Mouse (Mus musculus) small intestine, adult 2 months (tissue): ENCODE data around the gene Fabp1. TPM values are rescaled to one million over a fixed set of nuclear protein-coding genes. Genes with fewer than 3 reads are reported as not detected.

Experiments
- H3K27ac ChIP-seq: fragments of 200-500 bp; 2 replicates; pipeline ENCODE4 v1.5.1; 2012; ENCODE audit warnings: low read depth, low read length, control low read depth, inconsistent platforms; ENCODE audit not compliant: insufficient read depth
- H3K27me3 ChIP-seq: fragments of 200-500 bp; 2 replicates; pipeline ENCODE4 v1.6.1; 2012; ENCODE audit warnings: mild to moderate bottlenecking, moderate library complexity, low read length, inconsistent platforms; ENCODE audit not compliant: control insufficient read depth, insufficient read depth
- H3K36me3 ChIP-seq: fragments of 200-500 bp; 2 replicates; pipeline ENCODE4 v1.6.1; 2012; ENCODE audit warnings: mild to moderate bottlenecking, low read length, control low read depth, inconsistent platforms; ENCODE audit not compliant: control insufficient read depth, insufficient read depth
- H3K4me1 ChIP-seq: fragments of 200-500 bp; 2 replicates; pipeline ENCODE4 v1.6.1; 2012; ENCODE audit warnings: low read length, inconsistent platforms, mixed read lengths; ENCODE audit not compliant: control insufficient read depth, insufficient read depth, insufficient read length
- H3K4me3 ChIP-seq: fragments of 200-500 bp; 2 replicates; pipeline ENCODE4 v1.5.1; 2012; ENCODE audit warnings: low read depth, mild to moderate bottlenecking, control low read depth, inconsistent platforms, low read length, moderate library complexity
- CTCF ChIP-seq: fragments of 200-500 bp; IDR thresholded peaks from 2 replicates; pipeline ENCODE4 v1.5.1; 2012; ENCODE audit warnings: low read depth, mild to moderate bottlenecking, control low read depth, inconsistent platforms, low read length, moderate library complexity, mixed read lengths; ENCODE audit not compliant: insufficient replicate concordance, insufficient read length; ENCODE audit errors: extremely low read depth
- POLR2A ChIP-seq: fragments of 200-500 bp; IDR thresholded peaks from 2 replicates; pipeline ENCODE4 v1.6.1; 2012; ENCODE audit warnings: low read depth, mild to moderate bottlenecking, control low read depth, inconsistent platforms, low read length, moderate library complexity
- WGBS: fragments of 180-500 bp; shearing (Covaris S2); methylation state at CpG from one replicate; pipeline ENCODE4 v1.1.7; 2018; 5-methylcytosine and 5-hydroxymethylcytosine counted together
- polyA plus RNA-seq: library from polyadenylated mRNA; depleted of rRNA; stranded (reverse); fragments of >200 nt; gene quantifications from 2 replicates; pipeline ENCODE4 v1.2.3, GENCODE M21; 2012

The Fabp1 gene
- polyA plus RNA-seq, 1 experiment: 118 TPM

DNA sequence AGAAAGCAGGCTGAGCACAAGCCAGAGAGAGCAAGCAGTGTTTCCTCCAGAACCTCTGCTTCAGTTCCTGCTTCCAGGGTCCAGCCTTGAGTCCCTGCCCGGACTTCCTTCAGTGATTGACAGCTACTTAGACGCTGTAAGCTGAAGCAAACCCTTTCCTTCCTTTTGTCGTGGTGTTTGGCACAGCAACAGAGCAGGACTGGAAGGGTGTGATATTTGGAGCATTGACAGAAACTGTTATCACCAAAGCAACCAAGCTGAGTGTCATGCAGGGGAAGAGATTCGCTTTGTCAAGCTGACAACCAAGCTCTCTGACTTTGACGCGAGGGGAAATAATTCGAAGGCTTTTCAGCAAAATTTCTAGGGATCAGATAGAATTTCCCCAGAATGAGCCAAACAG lies 12.3 kb downstream of the Fabp1 start:
- 57% methylated on average over 7 of the region's 7 CpGs for WGBS
- no peak overlapping the region for H3K27ac ChIP-seq
- TF ChIP-seq POLR2A: no peak
- no peak for TF ChIP-seq CTCF
- H3K4me1 ChIP-seq: 0 out of 2 replicates have a peak, but pooled peaks cover 2% of the 10 kb centered on the region
- H3K4me3 ChIP-seq: no peak overlapping the region
- no peaks in the 10 kb centered on the region for H3K36me3 ChIP-seq
- H3K27me3 ChIP-seq: no peaks in the 10 kb centered on the region

DNA sequence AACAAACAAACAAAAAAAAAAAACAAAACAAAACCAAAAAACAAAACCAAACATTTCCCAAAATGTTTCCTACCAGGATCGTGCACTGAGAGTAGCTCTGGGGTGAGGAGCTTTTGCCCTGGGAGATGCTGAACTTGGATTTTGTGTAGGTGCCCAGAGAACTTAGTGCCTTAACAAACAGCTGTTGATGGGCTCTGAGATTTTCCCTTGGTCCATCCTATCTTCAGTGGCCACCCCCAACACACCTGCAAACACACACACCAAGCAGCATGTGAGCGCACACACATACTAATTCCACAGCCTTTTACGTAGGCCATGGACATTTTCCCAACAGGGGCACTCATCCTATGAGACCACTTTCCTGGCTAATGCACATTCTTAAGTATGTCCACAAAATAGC lies 12.8 kb downstream of the Fabp1 start:
- no peak overlapping the region for H3K27ac ChIP-seq
- H3K4me3 ChIP-seq: no peak overlapping the region
- WGBS: 99% methylated on average over 3 of the region's 3 CpGs
- H3K4me1 ChIP-seq: 0 out of 2 replicates have a peak, but pooled peaks cover 2% of the 10 kb centered on the region
- TF ChIP-seq POLR2A (no peak), CTCF (no peak)
- no peaks in the 10 kb centered on the region for H3K27me3 ChIP-seq
- no peaks in the 10 kb centered on the region for H3K36me3 ChIP-seq

DNA sequence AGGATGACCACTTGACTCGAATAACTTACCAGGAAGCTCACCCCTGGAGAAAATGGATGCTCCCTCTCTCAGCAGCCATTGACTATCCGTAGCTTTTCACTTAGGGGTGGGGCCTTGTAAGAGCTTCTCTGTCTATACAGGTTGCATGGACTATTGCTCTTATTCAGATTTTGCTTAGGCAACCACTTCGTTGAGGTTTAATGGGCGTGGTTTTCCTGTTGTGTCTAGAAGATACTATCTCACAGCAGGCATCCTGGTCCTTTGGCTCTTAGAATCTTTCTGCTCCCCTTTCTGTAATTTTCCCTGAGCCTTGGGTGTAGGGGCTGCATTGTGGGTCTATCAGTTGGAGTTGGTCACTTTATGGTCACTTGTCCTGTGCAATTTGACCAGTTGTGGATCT lies 21.9 kb downstream of the Fabp1 start:
- 60% methylated on average over 4 of the region's 4 CpGs for WGBS
- Histone ChIP-seq H3K4me3 (no peak overlapping the region), H3K27me3 (no peaks in the 10 kb centered on the region), H3K36me3 (no peaks in the 10 kb centered on the region), H3K27ac (no peak overlapping the region), H3K4me1 (peaks cover 2% of the 10 kb centered on the region; the same call in 1 of the 2 replicates)
- TF ChIP-seq POLR2A: no peak
- TF ChIP-seq CTCF: no peak

DNA sequence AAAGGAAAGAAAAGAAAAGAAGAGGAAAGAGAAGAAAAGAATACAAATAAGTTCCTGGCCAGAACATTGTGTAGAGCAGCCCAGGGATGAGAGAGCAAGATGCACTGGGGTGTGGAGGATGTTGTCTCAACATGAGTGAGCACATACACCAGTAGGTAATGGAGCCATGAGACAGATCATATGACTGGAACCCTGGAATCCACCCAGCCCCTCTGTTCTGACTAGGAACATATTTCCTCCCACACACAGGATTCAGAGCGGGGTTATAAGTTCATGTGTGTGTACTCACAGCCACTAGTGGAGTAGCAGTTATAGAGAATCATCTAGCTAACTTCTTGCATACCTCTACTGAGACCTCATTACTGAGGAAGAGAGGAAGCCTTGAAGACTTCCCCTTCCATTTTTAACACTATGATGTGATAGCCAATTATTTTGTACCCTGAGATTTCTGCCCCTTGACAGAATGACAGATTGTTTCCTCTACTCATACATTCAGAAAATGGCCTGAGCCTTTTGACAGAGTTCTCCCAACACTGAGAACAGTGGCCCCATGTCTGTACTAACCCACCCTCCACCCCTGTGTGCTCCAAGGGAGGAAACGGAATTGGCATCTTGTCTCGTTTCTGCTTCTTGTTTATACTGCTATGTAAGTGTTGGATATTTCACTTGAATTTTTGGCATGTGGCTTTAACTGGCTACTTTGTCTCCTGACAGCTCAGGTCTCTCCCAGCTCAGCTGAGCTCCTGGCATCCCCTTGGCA lies 24.7 kb downstream of the Fabp1 start:
- Histone ChIP-seq H3K4me1 (peaks cover 2% of the 10 kb centered on the region; the same call in 1 of the 2 replicates), H3K27me3 (no peaks in the 10 kb centered on the region), H3K27ac (no peak overlapping the region), H3K4me3 (no peak overlapping the region), H3K36me3 (no peaks in the 10 kb centered on the region)
- 70% methylated on average over 3 of the region's 3 CpGs for WGBS
- no peak for TF ChIP-seq CTCF
- no peak for TF ChIP-seq POLR2A

GRCm38 (mm10) chr6:71226544-71226943 lies 26.9 kb downstream of the Fabp1 start:
- 77% methylated on average over 6 of the region's 6 CpGs for WGBS
- TF ChIP-seq CTCF: no peak
- no peak for TF ChIP-seq POLR2A

GRCm38 (mm10) chr6:71227157-71227770 lies 27.6 kb downstream of the Fabp1 start:
- Histone ChIP-seq H3K27ac (no peak overlapping the region), H3K27me3 (no peaks in the 10 kb centered on the region), H3K4me1 (no peaks in the 10 kb centered on the region), H3K36me3 (no peaks in the 10 kb centered on the region), H3K4me3 (no peak overlapping the region)
- 38% methylated on average over 7 of the region's 7 CpGs for WGBS
- TF ChIP-seq POLR2A: no peak
- no peak for TF ChIP-seq CTCF

More at GRCm38 (mm10) chr6:71226544-71226943, 26.9 kb downstream of the Fabp1 start:
- Histone ChIP-seq H3K36me3 (no peaks in the 10 kb centered on the region), H3K4me3 (no peak overlapping the region), H3K27ac (no peak overlapping the region), H3K27me3 (no peaks in the 10 kb centered on the region), H3K4me1 (no peaks in the 10 kb centered on the region)

DNA sequence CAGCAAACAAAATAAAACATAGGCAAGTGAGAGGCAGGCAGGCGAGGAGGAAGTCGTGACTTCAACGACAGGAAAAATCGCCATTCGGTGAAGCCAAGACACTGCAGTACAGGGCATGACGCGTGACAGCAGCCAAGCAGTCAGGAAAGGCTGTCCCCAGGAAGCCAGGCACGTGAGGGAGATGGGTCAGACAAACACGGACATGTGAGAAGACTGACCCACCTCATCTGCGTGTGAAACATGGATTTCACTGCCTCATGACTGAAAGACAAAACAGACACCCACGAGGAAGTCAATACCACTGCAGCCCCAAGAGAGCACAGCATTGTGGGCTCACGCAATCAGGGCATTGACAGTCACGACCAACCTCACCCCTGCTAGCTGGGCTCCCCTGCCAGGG lies 35.5 kb downstream of the Fabp1 start:
- peak overlapping the region; percentile 27; the same call in 1 of the 2 replicates for H3K27ac ChIP-seq
- no peaks in the 10 kb centered on the region for H3K36me3 ChIP-seq
- TF ChIP-seq CTCF (no peak), POLR2A (no peak)
- H3K4me3 ChIP-seq: no peak overlapping the region
- WGBS: 83% methylated on average over 13 of the region's 13 CpGs
- H3K27me3 ChIP-seq: no peaks in the 10 kb centered on the region
- H3K4me1 ChIP-seq: peaks cover 17% of the 10 kb centered on the region; the same call in 1 of the 2 replicates

DNA sequence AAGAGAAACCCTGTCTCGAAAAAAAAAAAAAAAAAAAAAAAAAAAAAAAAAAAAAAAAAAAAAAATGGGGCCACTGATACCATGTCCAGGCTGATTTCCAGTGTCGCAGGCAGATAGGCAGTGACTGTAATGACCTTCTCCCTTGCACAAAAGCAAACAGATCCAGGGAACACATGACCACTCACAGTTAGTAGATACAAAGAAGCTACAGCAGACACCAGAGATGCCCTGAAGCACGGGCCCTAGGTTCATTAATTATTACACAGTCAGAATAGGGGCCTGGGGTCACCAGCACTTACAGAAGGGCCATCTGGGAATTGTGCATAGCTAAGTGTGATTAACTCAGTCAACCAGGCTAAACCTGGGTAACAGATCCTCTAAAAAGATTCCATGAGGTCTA lies 36.3 kb downstream of the Fabp1 start:
- 39% methylated on average over 3 of the region's 3 CpGs for WGBS
- H3K27ac ChIP-seq: peak overlapping the region; percentile 87
- TF ChIP-seq POLR2A: no peak
- TF ChIP-seq CTCF: no peak

More for the DNA sequence above, 36.3 kb downstream of the Fabp1 start:
- no peaks in the 10 kb centered on the region for H3K27me3 ChIP-seq
- no peaks in the 10 kb centered on the region for H3K36me3 ChIP-seq
- peaks cover 17% of the 10 kb centered on the region; the same call in 1 of the 2 replicates for H3K4me1 ChIP-seq
- no peak overlapping the region for H3K4me3 ChIP-seq
